Mouse (Mus musculus): ENCODE results near the gene H2-Eb1.

The H2-Eb1 gene

GRCm38 (mm10) chr17:34316697-34317096 lies 11.0 kb downstream of the H2-Eb1 start:
- no peak for DNase-seq (ENCODE audit: low read depth)

GRCm38 (mm10) chr17:34317275-34317674 lies 11.6 kb downstream of the H2-Eb1 start:
- no peak for DNase-seq (ENCODE audit: low read depth)

- no peak for DNase-seq (ENCODE audit: low read depth)
These were observed 19.8 kb downstream of the H2-Eb1 start, which contains the start of gene H2-Eb2 for GRCm38 (mm10) chr17:34325436-34325835. TSS of gene H2-Eb2 (plus strand) at chr17:34325665.

GRCm38 (mm10) chr17:34326373-34326772 lies 20.7 kb downstream of the H2-Eb1 start:
- no peak for DNase-seq (ENCODE audit: low read depth)

DNA sequence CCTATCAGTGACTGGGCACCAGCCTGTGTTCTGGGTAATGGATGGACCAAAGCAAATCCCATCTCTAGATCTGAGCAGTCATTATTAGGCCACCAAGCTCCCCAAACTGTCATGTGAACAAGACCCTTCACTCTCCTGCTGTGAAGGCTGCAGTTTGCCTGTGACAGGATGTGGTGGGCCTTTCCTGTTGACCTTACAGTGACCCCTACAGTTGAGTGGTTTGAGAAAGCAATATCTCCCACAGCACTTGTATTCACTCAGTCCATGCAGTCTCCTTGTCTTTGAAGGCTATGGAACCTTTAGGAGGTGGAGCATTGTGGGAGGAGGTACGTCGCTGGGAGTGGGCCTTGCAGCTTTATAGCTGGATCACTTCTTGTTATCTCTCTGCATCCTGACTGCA lies 24.1 kb downstream of the H2-Eb1 start:
- peak; percentile 50 for DNase-seq (ENCODE audit: low read depth)

- DNase-seq (ENCODE audit: low read depth): no peak
These were observed 25.5 kb downstream of the H2-Eb1 start for GRCm38 (mm10) chr17:34331200-34331599.

DNA sequence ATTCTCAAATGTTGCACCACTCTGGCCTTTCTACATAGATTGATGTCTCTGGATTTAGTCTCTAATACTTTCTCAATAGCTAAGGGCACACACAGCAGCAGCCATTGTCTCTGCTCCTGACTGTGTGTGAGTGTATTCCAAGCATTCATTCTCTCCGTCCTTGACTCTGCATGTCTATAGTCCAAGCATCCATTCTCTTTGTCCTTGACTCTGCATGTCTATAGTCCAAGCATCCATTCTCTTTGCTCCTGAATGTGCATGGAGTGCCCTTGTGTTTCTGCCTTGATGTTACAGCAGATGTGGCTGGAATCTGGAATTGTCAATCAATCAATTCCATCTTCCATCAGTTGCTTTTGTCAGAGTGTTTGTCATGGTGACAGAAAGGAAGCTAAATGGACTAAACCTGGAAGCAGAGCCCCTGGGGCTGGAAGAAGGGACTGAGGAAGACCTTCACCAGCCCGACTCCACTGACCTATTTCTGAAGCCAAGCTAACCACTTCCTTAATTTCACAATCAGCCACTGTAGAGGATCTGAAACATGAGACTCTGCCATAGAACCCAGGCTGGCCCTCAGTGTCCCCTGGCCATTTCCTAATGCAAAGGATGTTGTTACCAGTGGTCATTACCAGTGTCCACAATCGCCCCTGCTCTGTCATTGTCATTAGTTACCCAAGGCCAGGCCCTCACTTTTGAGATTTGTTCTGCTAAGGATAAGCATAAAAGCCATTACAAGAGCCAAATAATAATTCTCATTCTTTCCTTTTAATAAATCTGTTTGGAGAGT lies 35.1 kb downstream of the H2-Eb1 start:
- no peak for DNase-seq (ENCODE audit: low read depth)

GRCm38 (mm10) chr17:34344882-34345281 lies 39.2 kb downstream of the H2-Eb1 start:
- no peak for DNase-seq (ENCODE audit: low read depth)

DNA sequence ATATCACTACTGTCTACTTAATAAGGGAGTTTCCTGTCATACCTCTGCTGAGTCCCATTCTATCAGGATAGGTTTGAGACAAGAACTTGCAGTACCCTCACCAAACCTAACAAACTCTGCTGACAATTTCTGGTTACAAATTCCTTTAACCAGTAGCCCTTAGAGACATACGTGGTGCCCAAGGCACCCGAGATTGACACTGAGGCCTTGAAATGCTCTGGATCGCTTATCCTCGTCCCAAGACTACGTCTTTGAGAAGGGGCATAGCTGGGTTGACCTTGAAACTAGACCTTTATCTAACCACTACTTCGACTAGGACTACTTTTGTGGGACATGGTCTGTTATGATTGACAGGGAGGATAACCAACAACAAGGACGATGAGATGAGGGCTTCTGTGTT lies 39.8 kb downstream of the H2-Eb1 start:
- no peak for DNase-seq (ENCODE audit: low read depth)

- no peak for DNase-seq (ENCODE audit: low read depth)
These were observed 40.4 kb downstream of the H2-Eb1 start for GRCm38 (mm10) chr17:34346041-34346440.

GRCm38 (mm10) chr17:34347606-34348308 lies 42.1 kb downstream of the H2-Eb1 start:
- peak; percentile 89 for DNase-seq (ENCODE audit: low read depth)

GRCm38 (mm10) chr17:34349429-34349828 lies 43.8 kb downstream of the H2-Eb1 start:
- DNase-seq (ENCODE audit: low read depth): peak; percentile 93

DNA sequence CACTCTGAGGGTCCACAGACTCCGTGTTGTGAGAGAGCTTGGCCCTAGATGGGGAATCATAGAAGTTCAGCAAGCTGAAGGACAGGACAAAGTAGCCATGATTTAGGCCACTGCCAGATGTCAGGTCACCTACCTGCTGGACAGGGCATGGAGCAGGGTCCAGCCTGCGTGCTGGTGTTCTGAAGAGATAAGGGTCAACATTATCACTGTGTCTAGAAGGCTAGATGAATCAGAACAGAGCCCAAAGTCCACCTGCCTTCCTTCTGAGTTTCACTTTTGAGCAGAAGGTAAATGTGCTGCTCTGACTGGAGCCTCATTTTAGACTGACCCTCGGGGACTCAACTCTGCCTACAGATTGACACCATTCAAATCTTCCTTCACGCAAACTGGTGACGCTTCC lies 48.9 kb downstream of the H2-Eb1 start, which contains the start of gene Btnl2:
Btnl2 (plus strand) TSS at position 284 of the 400 bp plus-strand sequence.
- no peak for DNase-seq (ENCODE audit: low read depth)

DNA sequence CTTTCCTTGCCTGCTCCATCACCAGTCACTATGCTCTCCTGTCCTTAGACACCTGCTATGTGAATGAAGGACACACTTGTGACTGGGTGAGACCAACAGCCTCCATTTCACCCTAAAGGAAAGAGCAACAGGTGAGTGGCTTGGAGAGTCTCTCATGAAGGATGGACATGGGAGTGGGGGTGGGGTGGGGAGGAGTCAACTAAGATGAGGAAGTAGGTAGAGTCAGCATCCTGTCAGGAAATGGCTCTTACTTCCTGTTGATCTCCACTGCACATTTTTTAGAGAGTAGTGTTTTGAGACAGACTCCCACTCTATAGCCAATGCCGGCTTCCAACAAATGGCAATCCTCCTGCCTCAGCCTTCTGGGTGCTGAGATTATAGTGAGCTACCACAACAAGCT lies 49.3 kb downstream of the H2-Eb1 start:
- DNase-seq (ENCODE audit: low read depth): peak; percentile 64

- DNase-seq (ENCODE audit: low read depth): no peak
These were observed 57.4 kb downstream of the H2-Eb1 start for GRCm38 (mm10) chr17:34362954-34363546.

GRCm38 (mm10) chr17:34363676-34364310 lies 58.1 kb downstream of the H2-Eb1 start:
- DNase-seq (ENCODE audit: low read depth): no peak

DNA sequence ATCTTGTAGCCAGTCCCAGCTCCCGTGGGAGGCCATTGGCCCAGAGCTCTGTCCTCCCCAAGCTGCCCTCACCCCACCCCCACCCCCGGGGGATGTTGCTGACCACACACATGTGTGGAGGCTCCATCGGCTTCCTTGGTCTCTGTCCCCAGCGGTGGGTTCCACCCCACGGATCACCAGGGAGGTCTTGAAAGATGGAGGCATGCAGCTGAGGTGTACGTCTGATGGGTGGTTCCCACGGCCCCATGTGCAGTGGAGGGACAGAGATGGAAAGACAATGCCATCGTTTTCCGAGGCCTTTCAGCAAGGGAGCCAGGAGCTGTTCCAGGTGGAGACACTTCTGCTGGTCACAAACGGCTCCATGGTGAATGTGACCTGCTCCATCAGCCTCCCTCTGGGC lies 59.4 kb downstream of the H2-Eb1 start:
- no peak for DNase-seq (ENCODE audit: low read depth)

Measured in naive thymus-derived CD4-positive, alpha-beta T cell, adult 2 months (primary cell).